Mouse (Mus musculus) lung, adult 2 months (tissue): ENCODE results near the gene Capns1.
"Not testable (repeated sequence)": the region's sequence is repeated elsewhere in the genome, so short reads cannot be mapped to it uniquely, and the experiment has no call there.

ENCODE experiments used
- CTCF ChIP-seq: fragments of 200-500 bp; IDR thresholded peaks from 2 replicates; pipeline ENCODE4 v1.5.1; 2011; ENCODE audit warnings: mild to moderate bottlenecking, low read length, control low read depth; ENCODE audit not compliant: insufficient read depth
- POLR2A ChIP-seq: fragments of 200-500 bp; IDR thresholded peaks from 2 replicates; pipeline ENCODE4 v1.6.1; 2011; ENCODE audit warnings: low read depth, mild to moderate bottlenecking, control low read depth, low read length, borderline replicate concordance; ENCODE audit errors: extremely low read depth

DNA sequence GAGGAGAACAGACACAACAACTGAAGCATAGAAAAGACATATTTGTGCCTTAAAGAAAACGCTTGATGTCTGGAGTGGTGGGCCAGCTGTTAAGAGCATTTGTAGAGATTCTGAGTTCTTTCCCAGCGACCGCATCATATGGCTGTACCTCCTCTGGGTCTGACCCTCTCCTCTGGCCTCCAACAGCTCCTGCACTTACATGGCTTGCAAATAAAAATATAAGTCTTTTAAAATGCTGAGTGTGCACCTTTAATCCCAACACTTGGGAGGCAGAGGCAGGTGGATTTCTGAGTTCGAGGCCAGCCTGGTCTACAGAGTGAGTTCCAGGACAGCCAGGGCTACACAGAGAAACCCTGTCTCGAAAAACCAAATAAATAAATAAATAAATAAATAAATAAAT is 2.0 kb upstream of the Capns1 start:
- not testable (repeated sequence) for TF ChIP-seq CTCF, POLR2A
